13 mouse cellular contexts compared by ENCODE assay signal in genomic region chr5:36083869-36084565, GRCm38 (mm10).
DNase-seq lines count a peak whose midpoint lies in the region; ATAC-seq lines count a peak whose summit lies in the region.
"Had no signal": no experiment of that assay in that cellular context is flagged by ENCODE, and none has a peak within 500 bp of the region (broad histone marks: within the 10 kb centered on the region; RNA-seq: fewer than 3 reads in every experiment).

No protein-coding gene starts in this region.

- H3K4me1 ChIP-seq in heart, embryonic 12.5 days (replicated peaks), result peaks cover 43% of the 10 kb centered on the region

- no peak overlapping the region for H3K4me2 ChIP-seq in heart, embryonic 12.5 days
- H3K4me2 ChIP-seq: embryonic facial prominence, embryonic 15.5 days; intestine, embryonic 15.5 days had no signal

- no peak overlapping the region for H3K9ac ChIP-seq in heart, embryonic 12.5 days
- H3K9ac ChIP-seq: embryonic facial prominence, embryonic 15.5 days; intestine, embryonic 15.5 days; liver, embryonic 14.5 days had no signal

- no peak for ATAC-seq in heart, embryonic 12.5 days (ENCODE audit: insufficient number of reproducible peaks, low FRiP score)
- ATAC-seq in erythroblast, adult 5-6 weeks (replicated peaks; ENCODE audit: low FRiP score, poor library complexity, severe bottlenecking), result no peak
- ATAC-seq: intestine, embryonic 15.5 days; midbrain, embryonic 16.5 days had no signal

- no peaks in the 10 kb centered on the region for H3K9me3 ChIP-seq in heart, embryonic 12.5 days (replicated peaks)
- H3K9me3 ChIP-seq: embryonic facial prominence, embryonic 15.5 days; intestine, embryonic 15.5 days had no signal

- H3K27ac ChIP-seq in heart, embryonic 12.5 days (ENCODE audit: poor library complexity, severe bottlenecking), result peak overlapping the region; percentile 64
- H3K27ac ChIP-seq: embryonic facial prominence, embryonic 15.5 days; intestine, embryonic 15.5 days; liver, embryonic 14.5 days; macrophage had no signal

- no peak overlapping the region for H3K4me3 ChIP-seq in heart, embryonic 12.5 days
- H3K4me3 ChIP-seq: embryonic facial prominence, embryonic 15.5 days; intestine, embryonic 15.5 days had no signal

- DNase-seq in cerebellum, postnatal 25 days, result peak; percentile 10 to 27
- no peak for DNase-seq in cerebellum, postnatal 4 days (ENCODE audit: low spot score in 2 of 2)
- DNase-seq in layer of hippocampus, adult 8-10 months (ENCODE audit: low spot score in 2 of 2), result peak; percentile 23 to 26
- no peak for DNase-seq in layer of hippocampus, postnatal 25 days (ENCODE audit: extremely low spot score in 1 of 2, low spot score in 1 of 2)
- DNase-seq in kidney, postnatal 36 days, result peak; percentile 50 to 80
- no peak for DNase-seq in adrenal gland, adult 2 months

- 46% methylated on average over 9 of the region's 9 CpGs for WGBS in heart, embryonic 12.5 days

- no peaks in the 10 kb centered on the region for H3K27me3 ChIP-seq in heart, embryonic 12.5 days (replicated peaks)
- H3K27me3 ChIP-seq: embryonic facial prominence, embryonic 15.5 days; intestine, embryonic 15.5 days had no signal

- no peaks in the 10 kb centered on the region for H3K36me3 ChIP-seq in heart, embryonic 12.5 days
- H3K36me3 ChIP-seq: embryonic facial prominence, embryonic 15.5 days; intestine, embryonic 15.5 days had no signal

Comparison
In these comparisons a context has a peak if more than half of its experiments do, and no peak if none do; other contexts are left out.
1. DNase-seq: peak in cerebellum, postnatal 25 days (2 of 2), layer of hippocampus, adult 8-10 months (2 of 2) and kidney, postnatal 36 days (2 of 2); none in cerebellum, postnatal 4 days (0 of 2), layer of hippocampus, postnatal 25 days (0 of 2) and adrenal gland, adult 2 months (single experiment).